Mouse (Mus musculus): ENCODE measurements at regions not wholly inside any gene's neighbourhood (a gene's known extent, or its start where the extent isn't known, plus 50 kb on each side); places are given as distances from the start of the nearest gene placed in this dataset.

- H3K27me3 ChIP-seq (ENCODE audit: control insufficient read depth in 1 of 2, insufficient read depth in 2 of 2, low read length in 2 of 2): no peaks in the 10 kb centered on the region
- no peaks in the 10 kb centered on the region for H3K79me2 ChIP-seq (ENCODE audit: control insufficient read depth, insufficient read depth, low read length, poor library complexity)
- DNase-seq (ENCODE audit: low read depth, low spot score): no peak
- H3K36me3 ChIP-seq (ENCODE audit: control insufficient read depth in 1 of 2, insufficient read depth in 2 of 2, low read length in 2 of 2): no peaks in the 10 kb centered on the region
- H3K4me1 ChIP-seq (ENCODE audit: control insufficient read depth in 1 of 2, insufficient read depth in 2 of 2, low read length in 2 of 2): no peaks in the 10 kb centered on the region
- no peak overlapping the region for H3K9ac ChIP-seq (ENCODE audit: control insufficient read depth, low read depth, low read length, poor library complexity, severe bottlenecking)
- H3K27ac ChIP-seq (ENCODE audit: control insufficient read depth, low read depth, low read length): no peak overlapping the region
- no peak for TF ChIP-seq ZKSCAN1 (IDR thresholded peaks at IDR 0.05; ENCODE audit: low read depth, low read length)
- no peak overlapping the region for H3K4me3 ChIP-seq (ENCODE audit: control insufficient read depth in 1 of 2, insufficient read depth in 1 of 2, low read depth in 2 of 2, low read length in 2 of 2)
- no peaks in the 10 kb centered on the region for H3K9me3 ChIP-seq (replicated peaks; ENCODE audit: insufficient read depth, low read length)
Measured at GRCm38 (mm10) chr1:19350495-19350894, 141.8 kb downstream of the Tfap2b start.

- Histone ChIP-seq H3K27ac (ENCODE audit: control insufficient read depth, low read depth, low read length) (no peak overlapping the region), H3K9me3 (replicated peaks; ENCODE audit: insufficient read depth, low read length) (no peaks in the 10 kb centered on the region), H3K27me3 (ENCODE audit: control insufficient read depth in 1 of 2, insufficient read depth in 2 of 2, low read length in 2 of 2) (no peaks in the 10 kb centered on the region), H3K4me3 (ENCODE audit: control insufficient read depth in 1 of 2, insufficient read depth in 1 of 2, low read depth in 2 of 2, low read length in 2 of 2) (no peak overlapping the region), H3K79me2 (ENCODE audit: control insufficient read depth, insufficient read depth, low read length, poor library complexity) (no peaks in the 10 kb centered on the region), H3K36me3 (ENCODE audit: control insufficient read depth in 1 of 2, insufficient read depth in 2 of 2, low read length in 2 of 2) (no peaks in the 10 kb centered on the region), H3K9ac (ENCODE audit: control insufficient read depth, low read depth, low read length, poor library complexity, severe bottlenecking) (no peak overlapping the region), H3K4me1 (ENCODE audit: control insufficient read depth in 1 of 2, insufficient read depth in 2 of 2, low read length in 2 of 2) (no peaks in the 10 kb centered on the region)
- DNase-seq (ENCODE audit: low read depth, low spot score): no peak
- TF ChIP-seq E2F4 (IDR thresholded peaks at IDR 0.05; ENCODE audit: borderline replicate concordance, low read depth, low read length) (no peak), TAL1 (IDR thresholded peaks at IDR 0.05; ENCODE audit: low read length) (no peak), POLR2AphosphoS2 (IDR thresholded peaks at IDR 0.05; ENCODE audit: low read length) (no peak), USF2 (IDR thresholded peaks at IDR 0.05; ENCODE audit: borderline replicate concordance in 1 of 2, insufficient read depth in 1 of 2, low read depth in 1 of 2, low read length in 2 of 2) (no peak), RCOR1 (IDR thresholded peaks at IDR 0.05; ENCODE audit: low read depth, low read length) (no peak), USF1 (IDR thresholded peaks at IDR 0.05; ENCODE audit: low read depth, low read length) (no peak), RAD21 (IDR thresholded peaks at IDR 0.05; ENCODE audit: low read depth, low read length) (no peak), NRF1 (IDR thresholded peaks at IDR 0.05; ENCODE audit: insufficient read depth, low read depth, low read length, poor library complexity, severe bottlenecking) (no peak)
Measured at GRCm38 (mm10) chr1:19384856-19385255, 176.1 kb downstream of the Tfap2b start.

- Histone ChIP-seq H3K27ac (ENCODE audit: control insufficient read depth, low read depth, low read length) (no peak overlapping the region), H3K4me3 (ENCODE audit: control insufficient read depth in 1 of 2, insufficient read depth in 1 of 2, low read depth in 2 of 2, low read length in 2 of 2) (no peak overlapping the region), H3K79me2 (ENCODE audit: control insufficient read depth, insufficient read depth, low read length, poor library complexity) (no peaks in the 10 kb centered on the region), H3K4me1 (ENCODE audit: control insufficient read depth in 1 of 2, insufficient read depth in 2 of 2, low read length in 2 of 2) (no peaks in the 10 kb centered on the region), H3K9ac (ENCODE audit: control insufficient read depth, low read depth, low read length, poor library complexity, severe bottlenecking) (no peak overlapping the region), H3K9me3 (replicated peaks; ENCODE audit: insufficient read depth, low read length) (no peaks in the 10 kb centered on the region), H3K36me3 (ENCODE audit: control insufficient read depth in 1 of 2, insufficient read depth in 2 of 2, low read length in 2 of 2) (no peaks in the 10 kb centered on the region), H3K27me3 (ENCODE audit: control insufficient read depth in 1 of 2, insufficient read depth in 2 of 2, low read length in 2 of 2) (no peaks in the 10 kb centered on the region)
- TF ChIP-seq CHD2 (IDR thresholded peaks at IDR 0.05; ENCODE audit: low read length) (no peak), SIN3A (IDR thresholded peaks at IDR 0.05; ENCODE audit: low read length) (no peak), MYB (IDR thresholded peaks at IDR 0.05; ENCODE audit: low read depth, low read length) (no peak), NELFE (IDR thresholded peaks at IDR 0.05; ENCODE audit: low read depth, low read length) (no peak), MEF2A (IDR thresholded peaks at IDR 0.05; ENCODE audit: extremely low read depth, insufficient replicate concordance, low read depth, low read length, poor library complexity, severe bottlenecking) (no peak), MXI1 (IDR thresholded peaks at IDR 0.05; ENCODE audit: low read depth, low read length) (no peak), GATA1 (IDR thresholded peaks at IDR 0.05; ENCODE audit: low read depth, low read length) (no peak), ETS1 (IDR thresholded peaks at IDR 0.05; ENCODE audit: low read depth, low read length) (no peak), JUND (IDR thresholded peaks at IDR 0.05; ENCODE audit: low read depth, low read length) (no peak), E2F4 (IDR thresholded peaks at IDR 0.05; ENCODE audit: borderline replicate concordance, low read depth, low read length) (no peak), CHD1 (IDR thresholded peaks at IDR 0.05; ENCODE audit: low read depth, low read length) (no peak), ZNF384 (IDR thresholded peaks at IDR 0.05; ENCODE audit: low read depth, low read length) (no peak), POLR2AphosphoS2 (IDR thresholded peaks at IDR 0.05; ENCODE audit: low read length) (no peak), TCF12 (IDR thresholded peaks at IDR 0.05; ENCODE audit: low read depth, low read length) (no peak), USF1 (IDR thresholded peaks at IDR 0.05; ENCODE audit: low read depth, low read length) (no peak), USF2 (IDR thresholded peaks at IDR 0.05; ENCODE audit: borderline replicate concordance in 1 of 2, insufficient read depth in 1 of 2, low read depth in 1 of 2, low read length in 2 of 2) (no peak), MAFK (IDR thresholded peaks at IDR 0.05; ENCODE audit: borderline replicate concordance, low read depth, low read length) (no peak), RAD21 (IDR thresholded peaks at IDR 0.05; ENCODE audit: low read depth, low read length) (no peak), POLR2A (IDR thresholded peaks at IDR 0.05; ENCODE audit: control insufficient read depth in 1 of 2, insufficient read depth in 1 of 2, low read depth in 1 of 2, low read length in 2 of 2, poor library complexity in 1 of 2) (no peak)
- DNase-seq (ENCODE audit: low read depth, low spot score): no peak
Measured at GRCm38 (mm10) chr1:19388864-19389505, 180.3 kb downstream of the Tfap2b start.
